Mouse (Mus musculus) 3134 (cell line): ENCODE measurements around the gene Gm17689.

Experiments
- DNase-seq: peaks from one replicate; pipeline ENCODE4 v3.0.0-alpha.2; 2011; ENCODE audit warnings: low spot score; ENCODE audit not compliant: insufficient read length; ENCODE audit errors: extremely low read depth

The Gm17689 gene

GRCm38 (mm10) chr9:36582535-36582934 lies at the start of gene Gm17689:
Gene Gm17689 (minus strand): TSS chr9:36582635.
- DNase-seq, result no peak

GRCm38 (mm10) chr9:36541863-36542262 lies 40.6 kb downstream of the Gm17689 start, which contains the start of gene Gm5615:
Gene Gm5615 (minus strand): TSS chr9:36541963.
- DNase-seq, result no peak
